Mouse (Mus musculus) monocyte, adult 2 months (primary cell): ENCODE results near the gene Fabp2.

Experiments used
- DNase-seq, 2 experiments: peaks; one replicate each; pipeline ENCODE4 v3.0.0; 2022; ENCODE audit warnings: low spot score in 2 of 2, low read depth in 1 of 2

Gene Fabp2

DNA sequence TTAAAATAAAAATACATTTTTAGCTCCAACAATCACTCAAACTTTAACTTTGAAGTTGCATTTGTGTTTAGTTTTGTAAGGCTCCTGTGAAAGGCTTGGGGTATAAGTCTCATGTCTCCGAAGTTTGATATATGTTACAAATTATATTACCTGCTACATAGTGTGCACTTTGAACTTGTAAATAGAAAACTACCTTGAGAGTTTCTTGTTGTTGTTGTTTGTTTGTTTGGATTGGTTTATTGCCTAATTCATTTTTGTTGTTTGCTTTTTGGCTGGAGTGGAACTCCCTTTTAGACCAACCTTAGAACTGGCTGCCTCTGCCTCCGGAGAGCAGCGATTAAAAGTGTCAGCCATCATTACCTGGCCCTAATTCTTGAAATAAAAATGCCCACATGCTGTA lies at the start of gene Fabp2:
Fabp2 (plus strand) TSS at position 301 of the 400 bp plus-strand sequence.
- DNase-seq: no peak

GRCm38 (mm10) chr3:122848410-122849034 lies 46.4 kb upstream of the Fabp2 start:
- DNase-seq: no peak

- DNase-seq: no peak
Measured at GRCm38 (mm10) chr3:122855149-122855548, 39.7 kb upstream of the Fabp2 start.

DNA sequence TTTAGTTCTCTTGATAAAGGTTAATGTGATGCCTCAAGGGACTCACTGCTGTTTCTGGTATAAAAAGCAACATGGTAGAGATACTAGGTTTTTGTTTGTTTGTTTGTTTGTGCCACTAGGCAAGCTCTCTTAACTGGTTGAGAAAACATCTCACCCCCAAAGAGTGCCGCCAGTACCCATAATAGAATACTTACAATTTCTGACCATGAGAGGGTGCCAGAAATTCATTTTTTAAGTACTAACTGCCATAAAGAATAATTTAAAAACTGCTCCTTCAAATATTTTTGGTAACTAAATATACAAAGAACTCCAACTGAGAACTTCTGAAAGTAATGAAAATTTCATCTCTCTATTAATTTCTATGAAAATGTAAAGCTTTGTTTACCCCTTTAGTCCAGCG lies 35.0 kb upstream of the Fabp2 start:
- no peak for DNase-seq

- DNase-seq: no peak
Measured at GRCm38 (mm10) chr3:122860573-122861498, 34.0 kb upstream of the Fabp2 start.

DNA sequence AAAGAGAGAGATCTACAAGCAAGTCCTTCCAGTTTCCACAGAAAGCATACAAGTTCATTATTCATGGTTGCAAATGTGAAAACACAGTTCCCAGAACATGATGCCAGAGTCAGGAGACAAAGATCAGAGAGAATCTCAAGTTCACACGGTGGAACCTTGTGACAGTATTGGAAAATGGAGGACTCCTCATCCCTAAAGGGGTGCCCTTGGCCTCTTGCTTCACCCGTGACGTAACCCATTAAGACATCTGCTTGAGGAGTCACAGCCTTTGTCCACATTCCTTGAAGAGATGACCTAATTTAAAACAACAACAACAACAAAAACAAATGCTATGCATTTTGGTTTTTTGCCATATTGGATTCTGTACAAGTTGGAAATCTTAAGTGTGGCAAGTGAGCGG lies 29.8 kb upstream of the Fabp2 start:
- DNase-seq: no peak

- no peak for DNase-seq
Measured at GRCm38 (mm10) chr3:122868270-122868669, 26.6 kb upstream of the Fabp2 start.

- DNase-seq: no peak
Measured at GRCm38 (mm10) chr3:122871596-122871995, 23.3 kb upstream of the Fabp2 start.

DNA sequence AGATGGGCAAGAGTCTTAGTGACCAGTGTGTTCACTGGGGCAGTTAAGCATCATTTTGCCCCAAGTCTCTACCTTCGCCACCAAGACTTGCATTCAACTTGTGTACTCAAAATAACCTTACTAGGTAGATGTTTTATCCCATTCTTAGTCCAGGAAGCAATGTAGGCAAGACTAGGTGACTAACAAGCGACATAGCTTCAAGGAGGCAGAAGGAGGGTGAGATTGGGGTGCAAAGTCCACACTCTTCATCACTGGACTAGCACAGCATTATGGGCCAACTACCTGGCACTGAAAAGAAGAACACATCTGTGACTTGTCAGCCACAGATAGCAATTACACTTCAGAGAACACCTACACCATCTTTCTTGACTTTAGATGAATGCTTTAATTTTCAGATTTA lies 18.0 kb upstream of the Fabp2 start:
- DNase-seq: no peak

GRCm38 (mm10) chr3:122877543-122877942 lies 17.3 kb upstream of the Fabp2 start:
- no peak for DNase-seq

DNA sequence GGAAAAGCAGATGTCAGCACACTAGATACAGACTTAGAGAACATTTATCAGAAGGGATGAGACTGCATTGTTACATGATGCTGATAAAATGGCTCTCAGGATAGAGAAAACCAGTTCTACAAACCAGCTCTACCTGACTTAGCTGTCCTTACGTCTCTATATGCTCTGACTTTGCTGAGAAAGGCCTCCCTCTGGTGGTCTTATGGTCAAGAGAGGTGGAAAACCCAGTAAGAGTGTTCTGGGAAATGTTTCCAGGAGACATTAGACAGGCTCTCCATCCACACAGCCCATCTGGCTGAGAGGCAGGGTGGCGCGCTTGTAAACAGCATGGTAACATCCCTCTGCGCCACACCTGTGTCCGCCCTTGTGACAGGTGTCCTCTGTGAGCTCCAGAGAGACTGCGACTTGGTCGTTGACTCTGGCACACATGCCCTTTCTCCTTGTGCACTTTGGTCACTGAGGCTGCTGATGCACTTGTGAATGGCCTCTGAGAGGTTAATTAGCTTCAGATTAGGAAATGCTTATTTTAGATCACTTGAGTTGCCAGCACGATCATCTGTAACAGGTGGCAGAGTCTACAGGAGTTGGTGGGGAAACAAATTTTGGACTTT lies 16.1 kb upstream of the Fabp2 start:
- no peak for DNase-seq

GRCm38 (mm10) chr3:122887505-122888301 lies 7.2 kb upstream of the Fabp2 start:
- no peak for DNase-seq

DNA sequence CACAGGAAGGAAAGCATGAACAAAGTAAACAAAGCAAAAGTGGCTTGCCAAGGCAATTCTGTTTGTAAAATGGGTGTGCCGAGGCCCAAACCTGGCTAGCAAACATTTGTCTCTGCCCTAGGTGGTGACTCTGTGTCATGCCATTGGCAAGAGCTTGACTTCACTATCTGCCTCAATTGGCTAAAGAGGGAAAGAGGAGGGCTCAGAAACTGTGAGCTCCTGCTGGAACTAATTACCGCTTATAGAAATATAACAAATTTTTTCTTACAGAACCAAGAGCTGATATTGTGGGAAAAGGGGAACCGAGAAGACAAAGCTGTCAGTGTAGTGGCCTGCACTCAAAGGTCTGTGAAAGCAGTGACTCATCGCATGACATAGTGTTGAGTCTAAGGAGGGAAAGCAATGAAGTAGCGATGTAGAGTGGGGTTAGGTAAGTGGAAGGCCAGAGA lies 6.5 kb upstream of the Fabp2 start:
- no peak for DNase-seq

DNA sequence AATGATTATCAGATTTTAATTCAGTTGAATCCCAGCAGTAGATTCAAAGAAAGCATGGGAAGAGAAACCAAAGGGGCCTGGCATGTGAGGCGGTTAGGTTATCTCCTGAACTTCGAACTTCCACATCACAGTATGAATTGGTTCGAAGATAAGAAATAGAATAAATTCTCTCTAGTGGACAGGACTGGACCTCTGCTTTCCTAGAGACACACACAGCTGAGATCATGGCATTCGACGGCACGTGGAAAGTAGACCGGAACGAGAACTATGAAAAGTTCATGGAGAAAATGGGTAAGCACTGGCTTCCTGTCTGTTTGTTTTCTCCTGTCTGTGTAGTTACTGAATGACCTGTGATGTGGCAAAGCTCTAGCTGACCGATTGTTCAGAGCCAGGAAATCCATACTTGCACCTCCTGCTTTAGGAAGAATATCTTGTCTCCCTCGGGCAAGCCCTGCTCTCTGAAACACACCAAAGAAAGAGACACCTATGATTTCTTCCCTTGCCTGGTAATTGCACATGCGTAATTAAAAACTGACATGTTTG lies 388 bp downstream of the Fabp2 start:
- DNase-seq: no peak

- DNase-seq: no peak
Measured at GRCm38 (mm10) chr3:122898254-122898653, 3.4 kb downstream of the Fabp2 start.

DNA sequence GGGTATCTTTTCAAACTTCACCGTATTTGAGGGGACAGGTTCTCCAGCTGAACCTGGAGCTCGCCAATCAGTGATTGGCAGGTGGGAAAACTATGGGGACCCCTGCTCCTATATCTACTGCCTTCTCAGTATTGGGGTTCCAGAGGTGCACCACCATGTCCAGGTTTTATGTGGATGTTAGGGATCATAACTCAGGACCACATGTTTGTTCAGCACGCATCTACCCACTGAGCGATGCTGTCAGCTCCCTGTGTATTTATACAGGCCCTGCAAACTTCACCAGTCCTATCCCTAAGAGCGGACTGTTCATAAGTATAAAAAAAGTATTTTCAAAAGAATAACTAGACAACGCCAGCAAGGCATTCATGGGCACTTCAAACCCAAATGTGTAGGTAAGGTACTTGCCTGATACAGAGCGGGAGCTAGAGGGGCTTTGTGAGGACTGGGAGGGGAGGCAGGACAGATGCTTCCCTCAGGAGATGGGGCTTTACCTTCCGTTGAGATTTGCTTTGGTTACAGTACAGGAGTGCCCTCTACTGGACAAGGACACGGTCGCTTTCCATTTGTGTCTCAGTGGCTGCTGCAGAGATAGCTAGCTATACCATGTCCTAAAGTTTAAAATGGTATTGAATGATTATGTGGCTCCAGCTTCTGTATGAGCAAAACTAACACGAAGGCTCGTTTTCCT lies 9.0 kb downstream of the Fabp2 start:
- no peak for DNase-seq

GRCm38 (mm10) chr3:122907841-122908240 lies 13.0 kb downstream of the Fabp2 start:
- DNase-seq: no peak

DNA sequence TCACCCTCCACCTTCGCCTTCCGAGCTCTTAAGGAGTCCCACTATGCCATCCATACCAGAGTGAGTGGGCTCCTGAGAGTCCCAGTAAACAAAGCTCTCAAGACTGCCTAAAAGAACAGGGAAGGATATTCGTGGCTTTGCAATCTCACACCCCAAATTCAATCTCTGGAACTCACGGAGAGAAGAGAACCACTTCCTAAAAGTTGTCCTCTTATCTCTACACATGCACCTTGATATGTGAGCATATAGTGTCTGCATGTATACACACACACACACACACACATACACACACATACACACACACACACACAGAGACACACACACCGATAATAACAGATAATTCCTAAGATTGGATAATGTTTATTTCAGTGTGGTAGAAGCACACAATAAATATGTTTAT lies 20.6 kb downstream of the Fabp2 start:
- no peak for DNase-seq

DNA sequence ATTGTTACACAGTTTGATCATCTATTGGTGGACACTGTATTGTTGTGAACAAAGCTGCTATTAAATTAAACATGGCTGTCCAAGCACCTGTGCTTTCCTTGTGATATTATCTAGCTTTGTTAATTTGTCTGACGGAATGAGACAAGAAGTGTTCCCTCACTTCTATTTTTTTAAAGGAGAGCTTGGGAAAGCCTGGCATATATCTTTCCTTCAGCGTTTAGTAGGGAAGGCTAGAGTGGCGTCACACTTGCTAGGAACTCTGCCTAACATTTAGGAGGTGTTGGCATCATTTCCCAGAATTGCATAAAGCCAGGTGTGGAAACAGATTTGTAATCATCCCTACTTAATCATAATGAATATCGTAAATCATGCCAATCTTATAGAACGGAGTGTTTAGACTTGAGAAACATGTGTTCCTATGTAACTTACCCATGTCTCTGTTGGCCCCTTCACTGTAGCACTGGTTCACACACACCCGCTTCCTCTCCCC lies 21.4 kb downstream of the Fabp2 start:
- no peak for DNase-seq

DNA sequence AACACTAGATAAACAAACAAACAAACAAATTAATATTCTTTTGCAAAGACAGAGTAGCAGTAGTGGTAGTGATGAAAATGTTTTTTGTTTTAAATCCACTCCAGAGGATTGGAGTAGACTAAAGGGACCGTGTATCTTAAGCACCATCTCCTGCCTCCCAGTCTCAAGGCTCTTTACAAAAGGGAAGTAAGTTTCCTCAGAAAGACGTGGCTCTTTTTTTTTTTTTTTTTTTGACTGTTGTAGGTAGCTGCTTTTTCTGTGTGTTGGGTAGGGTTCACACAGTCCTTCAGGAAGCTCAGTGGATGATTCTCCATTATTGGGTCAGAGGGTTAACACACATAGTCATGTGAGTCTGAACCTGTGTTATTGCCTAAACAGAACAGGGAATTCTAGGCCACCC lies 23.8 kb downstream of the Fabp2 start:
- DNase-seq: no peak
